Mouse (Mus musculus): Measurements from ENCODE around the gene Kbtbd2. TPM values are rescaled to one million over a fixed set of nuclear protein-coding genes. Genes with fewer than 3 reads are reported as not detected.

The Kbtbd2 gene
- polyA plus RNA-seq, 1 experiment from 2014 or later = 24.7 TPM

DNA sequence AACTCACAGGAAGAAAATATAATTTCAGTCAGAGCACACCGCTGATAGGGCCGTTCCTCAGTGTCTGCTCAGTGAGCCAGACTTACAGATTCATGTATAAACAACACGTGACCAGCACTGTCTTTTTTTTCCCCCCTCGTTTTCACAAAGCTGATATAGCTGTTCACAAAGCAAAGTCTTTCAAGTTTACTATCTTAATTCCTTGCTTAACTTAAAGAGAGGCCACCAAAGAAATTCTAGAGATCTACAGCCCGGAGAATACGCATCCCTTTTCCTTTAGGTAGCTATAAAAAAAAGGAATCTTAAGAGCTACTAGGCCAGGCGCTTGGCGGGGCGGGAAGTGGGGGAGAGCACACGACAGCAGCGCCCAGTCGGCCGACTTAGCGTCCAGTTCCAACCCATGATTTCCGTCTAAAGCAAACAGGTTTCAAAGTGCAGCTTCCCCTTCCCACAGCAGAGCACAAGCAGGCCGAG lies 908 bp downstream of the Kbtbd2 start:
- no peaks in the 10 kb centered on the region for H3K36me3 ChIP-seq (ENCODE audit: control insufficient read depth, insufficient read depth, low read length)
- peak; percentile 24; the same call in 1 of the 2 replicates for ATAC-seq
- WGBS = under 1% methylated on average over 16 of the region's 16 CpGs
- no peaks in the 10 kb centered on the region for H3K27me3 ChIP-seq (replicated peaks; ENCODE audit: control insufficient read depth, insufficient read depth, low read length)
- H3K4me2 ChIP-seq (ENCODE audit: low read length) = peak overlapping the region; percentile 89
- peaks cover 24% of the 10 kb centered on the region for H3K4me1 ChIP-seq (ENCODE audit: control insufficient read depth, insufficient read depth, low read depth, low read length)
- peak overlapping the region; percentile 96 for H3K9ac ChIP-seq (ENCODE audit: low read depth, low read length)
- H3K4me3 ChIP-seq (ENCODE audit: low read length) = peak overlapping the region; percentile 87
- H3K27ac ChIP-seq (ENCODE audit: low read depth, low read length) = peak overlapping the region; percentile 99
- no peaks in the 10 kb centered on the region for H3K9me3 ChIP-seq (ENCODE audit: control insufficient read depth, low read length)

- 10% methylated on average over 8 of the region's 8 CpGs for WGBS
- H3K27ac ChIP-seq (ENCODE audit: low read depth, low read length) = peak overlapping the region; percentile 99; the same call in 1 of the 2 replicates
- H3K4me3 ChIP-seq (ENCODE audit: low read length) = peak overlapping the region; percentile 87
Measured at GRCm38 (mm10) chr6:56796232-56796631, 1.4 kb downstream of the Kbtbd2 start.

GRCm38 (mm10) chr6:56794834-56795233 lies 2.8 kb downstream of the Kbtbd2 start:
- whole genome bisulfite sequencing = 83% methylated on average over 5 of the region's 5 CpGs
- H3K4me1 ChIP-seq (ENCODE audit: control insufficient read depth, insufficient read depth, low read depth, low read length) = peaks cover 24% of the 10 kb centered on the region
- H3K4me3 ChIP-seq (ENCODE audit: low read length) = no peak overlapping the region
- H3K9me3 ChIP-seq (ENCODE audit: control insufficient read depth, low read length) = no peaks in the 10 kb centered on the region
- ATAC-seq = no peak
- H3K4me2 ChIP-seq (ENCODE audit: low read length) = peak overlapping the region; percentile 89
- H3K27ac ChIP-seq (ENCODE audit: low read depth, low read length) = no peak overlapping the region
- H3K36me3 ChIP-seq (ENCODE audit: control insufficient read depth, insufficient read depth, low read length) = no peaks in the 10 kb centered on the region
- no peak overlapping the region for H3K9ac ChIP-seq (ENCODE audit: low read depth, low read length)
- H3K27me3 ChIP-seq (replicated peaks; ENCODE audit: control insufficient read depth, insufficient read depth, low read length) = no peaks in the 10 kb centered on the region

More at GRCm38 (mm10) chr6:56796232-56796631, 1.4 kb downstream of the Kbtbd2 start:
- Histone ChIP-seq H3K4me2 (ENCODE audit: low read length) (peak overlapping the region; percentile 89), H3K9me3 (ENCODE audit: control insufficient read depth, low read length) (no peaks in the 10 kb centered on the region), H3K9ac (ENCODE audit: low read depth, low read length) (peak overlapping the region; percentile 96), H3K4me1 (ENCODE audit: control insufficient read depth, insufficient read depth, low read depth, low read length) (peaks cover 24% of the 10 kb centered on the region), H3K36me3 (ENCODE audit: control insufficient read depth, insufficient read depth, low read length) (no peaks in the 10 kb centered on the region), H3K27me3 (replicated peaks; ENCODE audit: control insufficient read depth, insufficient read depth, low read length) (no peaks in the 10 kb centered on the region)
- ATAC-seq = no peak

DNA sequence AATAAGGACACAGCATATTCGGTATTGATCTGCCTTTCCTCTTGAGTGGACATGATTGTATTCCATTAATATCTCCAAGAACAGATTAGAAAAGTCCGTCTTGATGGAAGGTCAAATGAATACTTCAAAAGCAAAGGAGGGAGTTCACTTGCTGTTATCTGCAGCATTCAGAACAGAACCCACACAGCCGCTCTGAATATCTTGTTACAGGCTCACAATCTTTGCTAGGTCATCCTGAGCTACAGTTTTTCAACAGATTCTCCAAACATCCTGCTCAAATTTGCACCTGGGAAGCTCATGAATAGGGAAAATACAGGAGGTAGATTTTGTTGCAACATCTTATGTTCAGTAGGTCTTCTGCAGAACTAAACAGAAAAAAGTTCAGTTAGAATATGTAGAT lies 8.3 kb downstream of the Kbtbd2 start:
- WGBS = 87% methylated on average over 3 of the region's 3 CpGs
- H3K9ac ChIP-seq (ENCODE audit: low read depth, low read length) = no peak overlapping the region
- no peak overlapping the region for H3K4me3 ChIP-seq (ENCODE audit: low read length)
- H3K4me1 ChIP-seq (ENCODE audit: control insufficient read depth, insufficient read depth, low read depth, low read length) = peaks cover 5% of the 10 kb centered on the region
- H3K27me3 ChIP-seq (replicated peaks; ENCODE audit: control insufficient read depth, insufficient read depth, low read length) = no peaks in the 10 kb centered on the region
- no peak overlapping the region for H3K27ac ChIP-seq (ENCODE audit: low read depth, low read length)
- H3K36me3 ChIP-seq (ENCODE audit: control insufficient read depth, insufficient read depth, low read length) = no peaks in the 10 kb centered on the region
- no peaks in the 10 kb centered on the region for H3K9me3 ChIP-seq (ENCODE audit: control insufficient read depth, low read length)
- ATAC-seq = no peak
- H3K4me2 ChIP-seq (ENCODE audit: low read length) = no peak overlapping the region

DNA sequence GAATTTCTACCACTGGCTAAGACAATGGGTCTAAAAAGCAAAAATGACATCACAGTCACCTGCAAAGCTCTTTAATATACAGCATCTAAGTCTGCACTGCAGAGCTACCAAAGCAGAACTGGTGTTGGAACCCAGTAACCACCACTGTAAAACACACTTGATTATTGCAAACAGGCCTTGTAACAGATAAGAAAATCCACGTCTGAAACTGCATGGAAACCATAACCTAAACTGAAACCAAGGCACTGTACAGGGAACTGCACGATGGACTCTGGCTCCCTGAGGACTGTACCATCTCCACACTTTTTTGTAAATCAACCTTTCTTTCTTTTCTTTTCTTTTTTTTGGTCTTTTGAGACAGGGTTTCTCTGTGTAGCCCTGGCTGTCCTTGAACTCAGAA lies 9.9 kb downstream of the Kbtbd2 start:
- no peak overlapping the region for H3K27ac ChIP-seq (ENCODE audit: low read depth, low read length)
- ATAC-seq = no peak
- H3K36me3 ChIP-seq (ENCODE audit: control insufficient read depth, insufficient read depth, low read length) = no peaks in the 10 kb centered on the region
- no peaks in the 10 kb centered on the region; the same call in 1 of the 2 replicates for H3K4me1 ChIP-seq (ENCODE audit: control insufficient read depth, insufficient read depth, low read depth, low read length)
- no peak overlapping the region for H3K4me2 ChIP-seq (ENCODE audit: low read length)
- H3K27me3 ChIP-seq (replicated peaks; ENCODE audit: control insufficient read depth, insufficient read depth, low read length) = no peaks in the 10 kb centered on the region
- no peaks in the 10 kb centered on the region for H3K9me3 ChIP-seq (ENCODE audit: control insufficient read depth, low read length)
- WGBS = 92% methylated on average over 2 of the region's 2 CpGs
- H3K4me3 ChIP-seq (ENCODE audit: low read length) = no peak overlapping the region
- H3K9ac ChIP-seq (ENCODE audit: low read depth, low read length) = no peak overlapping the region

- H3K9ac ChIP-seq (ENCODE audit: low read depth, low read length) = no peak overlapping the region
- H3K4me3 ChIP-seq (ENCODE audit: low read length) = no peak overlapping the region
- WGBS = 86% methylated on average over 5 of the region's 5 CpGs
- H3K36me3 ChIP-seq (ENCODE audit: control insufficient read depth, insufficient read depth, low read length) = peaks cover 4% of the 10 kb centered on the region; the same call in 1 of the 2 replicates
- H3K9me3 ChIP-seq (ENCODE audit: control insufficient read depth, low read length) = no peaks in the 10 kb centered on the region
- H3K27me3 ChIP-seq (replicated peaks; ENCODE audit: control insufficient read depth, insufficient read depth, low read length) = no peaks in the 10 kb centered on the region
- no peak overlapping the region for H3K27ac ChIP-seq (ENCODE audit: low read depth, low read length)
- no peak overlapping the region for H3K4me2 ChIP-seq (ENCODE audit: low read length)
- no peaks in the 10 kb centered on the region; the same call in 1 of the 2 replicates for H3K4me1 ChIP-seq (ENCODE audit: control insufficient read depth, insufficient read depth, low read depth, low read length)
- no peak for ATAC-seq
Measured at GRCm38 (mm10) chr6:56785068-56785467, 12.5 kb downstream of the Kbtbd2 start.

- peaks cover 17% of the 10 kb centered on the region for H3K36me3 ChIP-seq (ENCODE audit: control insufficient read depth, insufficient read depth, low read length)
- H3K27me3 ChIP-seq (replicated peaks; ENCODE audit: control insufficient read depth, insufficient read depth, low read length) = no peaks in the 10 kb centered on the region
- no peak overlapping the region for H3K27ac ChIP-seq (ENCODE audit: low read depth, low read length)
- 90% methylated on average over 4 of the region's 4 CpGs for WGBS
- H3K4me2 ChIP-seq (ENCODE audit: low read length) = no peak overlapping the region
- no peaks in the 10 kb centered on the region; the same call in 1 of the 2 replicates for H3K4me1 ChIP-seq (ENCODE audit: control insufficient read depth, insufficient read depth, low read depth, low read length)
- H3K9me3 ChIP-seq (ENCODE audit: control insufficient read depth, low read length) = no peaks in the 10 kb centered on the region
- no peak overlapping the region for H3K4me3 ChIP-seq (ENCODE audit: low read length)
- no peak for ATAC-seq
- H3K9ac ChIP-seq (ENCODE audit: low read depth, low read length) = no peak overlapping the region
Measured at GRCm38 (mm10) chr6:56783561-56784272, 13.9 kb downstream of the Kbtbd2 start.

DNA sequence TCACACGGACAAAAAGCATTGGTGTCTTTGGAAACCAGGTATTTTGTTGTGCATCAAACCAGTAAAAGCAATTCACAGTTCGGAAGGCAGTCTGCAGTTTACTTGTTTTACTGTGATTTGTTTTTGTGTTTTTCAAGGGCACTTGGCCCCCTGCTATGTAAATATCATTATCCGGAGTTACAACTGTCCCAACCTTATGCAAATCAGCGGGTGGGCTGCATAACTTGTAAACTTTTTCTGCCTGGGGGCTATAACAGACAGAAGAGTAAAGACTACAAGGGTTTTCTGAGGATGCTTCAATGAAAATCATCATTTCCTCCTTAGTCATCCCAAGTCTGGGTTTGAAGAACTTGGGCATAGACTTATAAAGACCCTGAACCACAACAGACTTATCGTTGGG lies 18.0 kb downstream of the Kbtbd2 start:
- no peak overlapping the region for H3K4me3 ChIP-seq (ENCODE audit: low read length)
- no peaks in the 10 kb centered on the region; the same call in 1 of the 2 replicates for H3K4me1 ChIP-seq (ENCODE audit: control insufficient read depth, insufficient read depth, low read depth, low read length)
- H3K4me2 ChIP-seq (ENCODE audit: low read length) = no peak overlapping the region
- H3K36me3 ChIP-seq (ENCODE audit: control insufficient read depth, insufficient read depth, low read length) = peaks cover 21% of the 10 kb centered on the region
- no peak overlapping the region for H3K9ac ChIP-seq (ENCODE audit: low read depth, low read length)
- H3K27me3 ChIP-seq (replicated peaks; ENCODE audit: control insufficient read depth, insufficient read depth, low read length) = no peaks in the 10 kb centered on the region
- no peaks in the 10 kb centered on the region for H3K9me3 ChIP-seq (ENCODE audit: control insufficient read depth, low read length)
- 91% methylated on average over 5 of the region's 5 CpGs for WGBS
- ATAC-seq = no peak
- H3K27ac ChIP-seq (ENCODE audit: low read depth, low read length) = no peak overlapping the region

GRCm38 (mm10) chr6:56775816-56776215 lies 21.8 kb downstream of the Kbtbd2 start:
- Histone ChIP-seq H3K9ac (ENCODE audit: low read depth, low read length) (no peak overlapping the region), H3K36me3 (ENCODE audit: control insufficient read depth, insufficient read depth, low read length) (peaks cover 21% of the 10 kb centered on the region), H3K9me3 (ENCODE audit: control insufficient read depth, low read length) (no peaks in the 10 kb centered on the region), H3K4me3 (ENCODE audit: low read length) (no peak overlapping the region), H3K27ac (ENCODE audit: low read depth, low read length) (no peak overlapping the region), H3K4me1 (ENCODE audit: control insufficient read depth, insufficient read depth, low read depth, low read length) (no peaks in the 10 kb centered on the region), H3K4me2 (ENCODE audit: low read length) (no peak overlapping the region), H3K27me3 (replicated peaks; ENCODE audit: control insufficient read depth, insufficient read depth, low read length) (no peaks in the 10 kb centered on the region)
- WGBS = 58% methylated on average over 3 of the region's 3 CpGs
- ATAC-seq = no peak

Data from hindbrain, embryonic 16.5 days (tissue).